Mouse (Mus musculus): ENCODE data around the gene Fgd3. TPM values are rescaled to one million over a fixed set of nuclear protein-coding genes. Genes with fewer than 3 reads are reported as not detected.
A peak's percentile ranks its signal among the peaks of the same experiment; 100 is the strongest.

Gene Fgd3
- polyA plus RNA-seq, 1 experiment from 2014 or later, result 0.60 TPM

DNA sequence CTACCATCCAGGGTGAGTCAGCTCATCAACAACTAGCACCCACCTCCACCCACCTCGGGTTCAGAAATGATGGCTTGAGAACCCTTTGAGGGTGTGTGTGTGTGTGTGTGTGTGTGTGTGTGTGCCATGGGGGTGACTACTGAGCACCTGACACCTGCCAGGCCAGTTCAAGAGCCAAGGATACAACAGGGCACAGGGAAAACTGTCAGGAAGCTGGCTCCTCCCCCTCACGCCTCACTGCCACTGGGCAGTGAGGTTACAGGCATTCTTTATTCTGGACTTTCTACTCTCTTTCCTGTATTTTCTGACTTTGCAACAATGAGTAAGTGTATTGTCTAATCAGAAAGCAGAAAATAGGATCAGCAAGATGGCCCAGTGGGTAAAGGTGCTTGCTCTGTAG lies 70.5 kb downstream of the Fgd3 start:
- 64% methylated on average over 2 of the region's 2 CpGs for WGBS

DNA sequence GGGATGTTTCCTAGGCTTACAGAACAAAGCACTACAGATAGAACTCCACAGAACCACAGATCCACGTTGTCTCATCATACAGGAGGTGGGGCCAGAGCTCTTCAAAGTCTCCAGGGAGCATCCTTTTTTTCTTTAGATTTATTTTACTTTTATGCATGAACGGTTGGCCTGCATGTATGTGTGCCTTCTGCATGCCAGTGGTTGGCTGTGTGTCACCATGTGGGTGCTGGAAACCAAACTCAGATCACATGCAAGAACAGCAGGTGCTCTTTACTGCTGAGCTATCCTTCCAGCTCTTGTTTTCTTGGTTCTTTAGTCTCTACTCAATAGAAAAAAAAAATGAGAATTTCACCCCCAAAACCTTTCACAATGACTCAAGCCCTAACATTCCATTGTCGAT lies 71.2 kb downstream of the Fgd3 start:
- peaks cover 14% of the 10 kb centered on the region; the same call in 1 of the 2 replicates for H3K27me3 ChIP-seq (replicated peaks; ENCODE audit: control insufficient read depth, insufficient read depth, low read length)
- H3K4me2 ChIP-seq (replicated peaks; ENCODE audit: low read depth), result no peak overlapping the region
- H3K27ac ChIP-seq (ENCODE audit: low read depth, low read length), result no peak overlapping the region
- H3K4me3 ChIP-seq (ENCODE audit: low read depth, low read length), result no peak overlapping the region
- no peaks in the 10 kb centered on the region for H3K9me3 ChIP-seq (ENCODE audit: control insufficient read depth)
- no peak for TF ChIP-seq CTCF (IDR thresholded peaks at IDR 0.05; ENCODE audit: low read depth)
- H3K9ac ChIP-seq (ENCODE audit: low read depth, low read length), result no peak overlapping the region
- WGBS, result 41% methylated on average over 3 of the region's 3 CpGs
- no peak for ATAC-seq
- no peaks in the 10 kb centered on the region for H3K36me3 ChIP-seq (ENCODE audit: control insufficient read depth, insufficient read depth)
- H3K4me1 ChIP-seq (replicated peaks; ENCODE audit: control insufficient read depth, insufficient read depth, low read length), result 0 out of 2 replicates have a peak, but pooled peaks cover 7% of the 10 kb centered on the region

More for the DNA sequence above, 70.5 kb downstream of the Fgd3 start:
- no peak overlapping the region for H3K9ac ChIP-seq (ENCODE audit: low read depth, low read length)
- peaks cover 14% of the 10 kb centered on the region; the same call in 1 of the 2 replicates for H3K27me3 ChIP-seq (replicated peaks; ENCODE audit: control insufficient read depth, insufficient read depth, low read length)
- ATAC-seq, result peak; percentile 60
- 0 out of 2 replicates have a peak, but pooled peaks cover 7% of the 10 kb centered on the region for H3K4me1 ChIP-seq (replicated peaks; ENCODE audit: control insufficient read depth, insufficient read depth, low read length)
- H3K9me3 ChIP-seq (ENCODE audit: control insufficient read depth), result no peaks in the 10 kb centered on the region
- no peak overlapping the region for H3K4me2 ChIP-seq (replicated peaks; ENCODE audit: low read depth)
- TF ChIP-seq CTCF (IDR thresholded peaks at IDR 0.05; ENCODE audit: low read depth), result no peak
- no peaks in the 10 kb centered on the region for H3K36me3 ChIP-seq (ENCODE audit: control insufficient read depth, insufficient read depth)
- no peak overlapping the region for H3K27ac ChIP-seq (ENCODE audit: low read depth, low read length)
- no peak overlapping the region for H3K4me3 ChIP-seq (ENCODE audit: low read depth, low read length)

DNA sequence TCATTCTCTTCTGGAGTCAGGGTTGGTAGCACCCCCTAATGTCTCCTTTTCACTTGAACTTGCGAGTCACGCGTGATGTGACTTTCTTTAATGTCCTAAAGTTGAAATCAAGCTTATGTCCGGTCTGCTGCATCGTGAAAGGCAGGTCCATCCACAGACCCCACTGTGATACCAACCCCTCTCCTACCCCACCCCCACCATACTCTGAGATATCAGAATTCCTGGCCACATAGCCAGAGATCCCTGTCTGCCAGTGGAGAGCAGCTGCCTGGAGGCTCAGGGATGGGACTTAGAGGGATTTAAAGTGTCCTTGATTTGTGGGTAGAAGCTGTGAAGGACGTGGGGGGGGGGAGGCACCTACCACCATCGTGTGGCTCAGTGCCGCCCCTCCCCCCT lies 71.6 kb downstream of the Fgd3 start, which contains the start of gene Susd3:
TSS of gene Susd3 (minus strand) at position 240 of the 396 bp plus-strand sequence.
- TF ChIP-seq CTCF (IDR thresholded peaks at IDR 0.05; ENCODE audit: low read depth), result no peak
- no peak within 1 kb of the TSS for H3K27ac ChIP-seq (ENCODE audit: low read depth, low read length)
- H3K4me2 ChIP-seq (replicated peaks; ENCODE audit: low read depth), result peak within 1 kb of the TSS; percentile 88
- WGBS, result 19% methylated on average over 8 of the region's 8 CpGs
- peak within 1 kb of the TSS; percentile 26; the same call in 1 of the 2 replicates for H3K9ac ChIP-seq (ENCODE audit: low read depth, low read length)
- no peak for ATAC-seq
- H3K27me3 ChIP-seq (replicated peaks; ENCODE audit: control insufficient read depth, insufficient read depth, low read length), result peaks cover 14% of the 10 kb centered on the region; the same call in 1 of the 2 replicates
- peak within 1 kb of the TSS; percentile 45 for H3K4me3 ChIP-seq (ENCODE audit: low read depth, low read length)
- no peaks in the 10 kb centered on the region for H3K9me3 ChIP-seq (ENCODE audit: control insufficient read depth)
- 0 out of 2 replicates have a peak, but pooled peaks cover 7% of the 10 kb centered on the region for H3K4me1 ChIP-seq (replicated peaks; ENCODE audit: control insufficient read depth, insufficient read depth, low read length)
- no peaks in the 10 kb centered on the region for H3K36me3 ChIP-seq (ENCODE audit: control insufficient read depth, insufficient read depth)

DNA sequence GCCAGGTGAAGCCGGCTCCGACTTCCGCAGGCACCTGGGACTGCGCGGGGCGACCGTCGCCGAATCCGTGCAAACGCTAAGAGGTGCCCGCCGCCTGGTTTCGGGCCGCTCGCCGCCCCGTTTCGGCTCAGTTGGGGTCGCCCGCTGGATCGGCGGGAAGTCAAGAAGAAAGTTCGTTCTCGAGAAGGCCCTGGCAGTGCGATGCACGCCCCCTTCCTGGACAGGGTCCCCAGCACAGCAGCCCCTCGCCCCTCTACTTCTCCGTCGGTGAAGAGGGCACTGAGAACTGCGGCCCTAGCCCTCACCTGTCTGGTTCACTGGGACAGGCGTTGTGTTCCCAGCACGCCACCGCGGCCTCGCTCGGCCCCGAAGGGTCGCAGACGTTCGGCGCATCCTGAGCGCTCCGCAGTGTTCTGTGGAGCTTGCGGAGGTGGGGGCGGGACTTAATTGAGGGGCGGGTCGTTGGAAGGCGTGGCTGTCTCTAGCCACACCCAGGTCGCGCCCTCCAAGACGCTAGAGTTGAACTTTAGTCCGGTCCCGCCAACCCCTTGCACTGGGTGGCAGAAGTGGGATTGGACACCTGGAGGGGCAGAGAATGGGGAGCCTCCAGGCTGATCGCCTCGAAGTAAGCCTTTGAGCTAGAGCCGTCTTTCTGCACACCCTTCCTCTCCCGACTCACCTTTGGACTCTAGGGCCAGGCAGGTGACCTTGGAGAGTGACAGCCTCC lies 72.2 kb downstream of the Fgd3 start:
- H3K4me2 ChIP-seq (replicated peaks; ENCODE audit: low read depth), result peak overlapping the region; percentile 88
- H3K27ac ChIP-seq (ENCODE audit: low read depth, low read length), result no peak overlapping the region
- 0 out of 2 replicates have a peak, but pooled peaks cover 7% of the 10 kb centered on the region for H3K4me1 ChIP-seq (replicated peaks; ENCODE audit: control insufficient read depth, insufficient read depth, low read length)
- peak overlapping the region; percentile 45 for H3K4me3 ChIP-seq (ENCODE audit: low read depth, low read length)
- 1% methylated on average over 58 of the region's 58 CpGs for WGBS
- H3K36me3 ChIP-seq (ENCODE audit: control insufficient read depth, insufficient read depth), result no peaks in the 10 kb centered on the region
- H3K9ac ChIP-seq (ENCODE audit: low read depth, low read length), result peak overlapping the region; percentile 26; the same call in 1 of the 2 replicates
- peak; percentile 18; the same call in 1 of the 2 replicates for TF ChIP-seq CTCF (IDR thresholded peaks at IDR 0.05; ENCODE audit: low read depth)
- ATAC-seq, result peak; percentile 60
- H3K9me3 ChIP-seq (ENCODE audit: control insufficient read depth), result no peaks in the 10 kb centered on the region
- peaks cover 14% of the 10 kb centered on the region; the same call in 1 of the 2 replicates for H3K27me3 ChIP-seq (replicated peaks; ENCODE audit: control insufficient read depth, insufficient read depth, low read length)

DNA sequence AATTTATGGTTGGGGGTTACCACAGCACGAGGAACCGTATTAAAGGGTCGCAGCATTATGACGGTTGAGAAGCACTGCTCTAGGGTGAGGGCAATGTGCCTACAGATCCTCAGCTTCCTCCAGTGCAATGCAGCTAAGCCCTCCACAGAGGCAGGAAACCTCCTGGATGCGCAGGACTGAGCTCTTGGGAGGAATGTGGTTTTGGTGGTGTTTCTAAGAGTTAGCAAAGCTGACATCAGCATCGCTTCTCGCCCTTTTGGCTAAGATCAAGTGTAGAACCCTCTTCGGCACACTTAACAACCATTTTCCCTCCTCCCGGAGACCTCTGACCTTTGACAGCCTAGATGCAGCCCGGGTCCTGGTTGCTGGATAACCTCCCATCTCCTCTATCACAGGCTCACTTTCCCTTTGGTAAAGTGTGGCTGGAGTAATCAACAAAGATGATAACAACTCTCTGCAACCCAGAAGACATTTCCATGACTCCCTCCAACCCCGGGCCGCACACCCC lies 72.8 kb downstream of the Fgd3 start:
- 45% methylated on average over 12 of the region's 12 CpGs for WGBS
- peak overlapping the region; percentile 45 for H3K4me3 ChIP-seq (ENCODE audit: low read depth, low read length)
- no peak overlapping the region for H3K27ac ChIP-seq (ENCODE audit: low read depth, low read length)
- H3K9me3 ChIP-seq (ENCODE audit: control insufficient read depth), result no peaks in the 10 kb centered on the region
- peak overlapping the region; percentile 88 for H3K4me2 ChIP-seq (replicated peaks; ENCODE audit: low read depth)
- H3K36me3 ChIP-seq (ENCODE audit: control insufficient read depth, insufficient read depth), result no peaks in the 10 kb centered on the region
- H3K9ac ChIP-seq (ENCODE audit: low read depth, low read length), result 0 out of 2 replicates have a peak overlapping the region, but pooled peaks have one; percentile 26
- no peak for TF ChIP-seq CTCF (IDR thresholded peaks at IDR 0.05; ENCODE audit: low read depth)
- ATAC-seq, result no peak
- 0 out of 2 replicates have a peak, but pooled peaks cover 7% of the 10 kb centered on the region for H3K4me1 ChIP-seq (replicated peaks; ENCODE audit: control insufficient read depth, insufficient read depth, low read length)
- peaks cover 14% of the 10 kb centered on the region; the same call in 1 of the 2 replicates for H3K27me3 ChIP-seq (replicated peaks; ENCODE audit: control insufficient read depth, insufficient read depth, low read length)

DNA sequence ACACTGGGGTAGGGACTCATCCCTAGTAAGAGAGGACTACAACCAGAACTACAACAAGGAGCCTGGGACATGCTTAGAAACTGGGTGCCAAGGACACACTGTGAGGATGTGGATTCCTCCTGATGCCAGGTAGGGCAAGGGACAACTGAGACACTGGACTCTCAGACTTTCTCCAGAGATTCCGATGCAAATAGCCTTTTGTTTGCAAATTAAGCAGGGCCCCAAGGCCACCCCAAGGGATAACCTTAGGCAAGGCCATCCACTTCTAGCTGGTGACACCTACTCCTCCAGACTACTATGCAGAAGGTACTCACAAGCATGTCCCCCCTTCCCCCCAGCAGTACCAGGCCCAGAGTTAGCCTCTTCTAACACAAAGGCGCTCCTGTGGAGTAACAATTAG lies 73.5 kb downstream of the Fgd3 start:
- H3K27me3 ChIP-seq (replicated peaks; ENCODE audit: control insufficient read depth, insufficient read depth, low read length), result peaks cover 14% of the 10 kb centered on the region; the same call in 1 of the 2 replicates
- 0 out of 2 replicates have a peak, but pooled peaks cover 7% of the 10 kb centered on the region for H3K4me1 ChIP-seq (replicated peaks; ENCODE audit: control insufficient read depth, insufficient read depth, low read length)
- no peak for ATAC-seq
- H3K4me3 ChIP-seq (ENCODE audit: low read depth, low read length), result no peak overlapping the region
- H3K9me3 ChIP-seq (ENCODE audit: control insufficient read depth), result no peaks in the 10 kb centered on the region
- H3K36me3 ChIP-seq (ENCODE audit: control insufficient read depth, insufficient read depth), result no peaks in the 10 kb centered on the region
- no peak overlapping the region for H3K4me2 ChIP-seq (replicated peaks; ENCODE audit: low read depth)
- H3K9ac ChIP-seq (ENCODE audit: low read depth, low read length), result no peak overlapping the region
- no peak for TF ChIP-seq CTCF (IDR thresholded peaks at IDR 0.05; ENCODE audit: low read depth)
- no peak overlapping the region for H3K27ac ChIP-seq (ENCODE audit: low read depth, low read length)
- WGBS, result 82% methylated on average over 2 of the region's 2 CpGs

Measured in intestine, postnatal 0 days (tissue).